Comparison of ENCODE assay signal across 8 mouse cellular contexts in the genomic region with DNA sequence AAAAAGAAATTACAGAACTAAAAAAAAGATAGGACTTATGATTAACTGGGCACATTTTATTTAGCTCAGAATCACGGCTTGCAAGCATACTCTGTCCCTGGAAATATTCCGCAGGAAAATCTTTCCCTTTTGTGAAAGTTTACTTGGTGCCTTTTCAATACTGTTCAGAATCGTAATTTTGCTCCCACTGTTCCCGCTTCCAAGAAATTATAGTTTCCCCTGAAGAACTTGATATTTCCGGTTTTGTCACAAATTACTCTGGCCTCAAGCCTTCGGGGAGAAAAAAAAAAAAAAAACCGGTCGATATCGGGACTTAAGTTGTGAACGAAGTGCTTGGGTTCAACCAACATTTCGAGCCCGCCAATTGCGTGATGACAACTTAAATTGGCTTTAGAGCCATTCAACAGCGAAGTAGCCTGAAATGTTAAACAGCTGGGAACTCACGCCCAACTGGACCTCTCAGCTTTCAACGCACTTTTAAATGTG.
DNase-seq lines count a peak whose midpoint lies in the region; ATAC-seq and TF ChIP-seq lines count a peak whose summit lies in the region.

No protein-coding gene starts in this region.

- no peak for TF ChIP-seq CTCF in ES-Bruce4 (IDR thresholded peaks at IDR 0.05; ENCODE audit: low read depth, low read length)
- TF ChIP-seq CTCF in lung, postnatal 0 days (IDR thresholded peaks at IDR 0.05): no peak

- no peaks in the 10 kb centered on the region for H3K4me1 ChIP-seq in ES-Bruce4 (ENCODE audit: control insufficient read depth, insufficient read depth, low read length)
- no peaks in the 10 kb centered on the region for H3K4me1 ChIP-seq in forebrain, embryonic 11.5 days (replicated peaks; ENCODE audit: control insufficient read depth, insufficient read depth, low read length)
- H3K4me1 ChIP-seq in intestine, embryonic 15.5 days (replicated peaks): no peaks in the 10 kb centered on the region
- no peaks in the 10 kb centered on the region for H3K4me1 ChIP-seq in lung, postnatal 0 days (ENCODE audit: insufficient read depth, low read depth, low read length)

- no peak for TF ChIP-seq EP300 in ES-Bruce4 (IDR thresholded peaks at IDR 0.05; ENCODE audit: insufficient read depth, low read depth, low read length)
- TF ChIP-seq EP300 in lung, postnatal 0 days (IDR thresholded peaks at IDR 0.05): no peak

- no peak for TF ChIP-seq POLR2A in ES-Bruce4 (IDR thresholded peaks at IDR 0.05; ENCODE audit: insufficient read depth, low read length)

- peak overlapping the region; percentile 69 for H3K4me2 ChIP-seq in forebrain, embryonic 11.5 days (ENCODE audit: low read depth, low read length, severe bottlenecking)
- H3K4me2 ChIP-seq in intestine, embryonic 15.5 days (replicated peaks): peak overlapping the region; percentile 53
- H3K4me2 ChIP-seq in lung, postnatal 0 days (replicated peaks; ENCODE audit: low read depth, low read length): peak overlapping the region; percentile 57

- under 1% methylated on average over 16 of the region's 16 CpGs for WGBS in forebrain, embryonic 11.5 days
- WGBS in intestine, embryonic 15.5 days: under 1% methylated on average over 16 of the region's 16 CpGs
- under 1% methylated on average over 16 of the region's 16 CpGs for WGBS in lung, postnatal 0 days

- H3K9ac ChIP-seq in ES-Bruce4 (ENCODE audit: low read depth, poor library complexity, severe bottlenecking): peak overlapping the region; percentile 12
- peak overlapping the region; percentile 48 for H3K9ac ChIP-seq in forebrain, embryonic 11.5 days (ENCODE audit: low read length)
- peak overlapping the region; percentile 47 for H3K9ac ChIP-seq in intestine, embryonic 15.5 days
- peak overlapping the region; percentile 41; the same call in 1 of the 2 replicates for H3K9ac ChIP-seq in lung, postnatal 0 days (replicated peaks; ENCODE audit: low read depth)

- peak overlapping the region; percentile 68 for H3K4me3 ChIP-seq in ES-Bruce4 (ENCODE audit: low read depth, low read length)
- peak overlapping the region; percentile 57 for H3K4me3 ChIP-seq in forebrain, embryonic 11.5 days (ENCODE audit: low read depth, low read length)
- H3K4me3 ChIP-seq in intestine, embryonic 15.5 days (replicated peaks): peak overlapping the region; percentile 48
- peak overlapping the region; percentile 57 for H3K4me3 ChIP-seq in lung, postnatal 0 days (ENCODE audit: low read depth, low read length)

- H3K36me3 ChIP-seq in ES-Bruce4 (ENCODE audit: control insufficient read depth, insufficient read depth, low read length, poor library complexity, severe bottlenecking): no peaks in the 10 kb centered on the region
- H3K36me3 ChIP-seq in forebrain, embryonic 11.5 days (ENCODE audit: control insufficient read depth, insufficient read depth, low read length): no peaks in the 10 kb centered on the region
- H3K36me3 ChIP-seq in intestine, embryonic 15.5 days: no peaks in the 10 kb centered on the region
- H3K36me3 ChIP-seq in lung, postnatal 0 days (ENCODE audit: insufficient read depth, low read length): no peaks in the 10 kb centered on the region

- no peak overlapping the region for H3K27ac ChIP-seq in ES-Bruce4 (ENCODE audit: insufficient read depth, low read length)
- no peak overlapping the region for H3K27ac ChIP-seq in forebrain, embryonic 11.5 days (ENCODE audit: low read depth, low read length)
- H3K27ac ChIP-seq in intestine, embryonic 15.5 days: peak overlapping the region; percentile 68
- H3K27ac ChIP-seq in lung, postnatal 0 days (ENCODE audit: low read length): no peak overlapping the region

- H3K27me3 ChIP-seq in ES-Bruce4 (ENCODE audit: control insufficient read depth, insufficient read depth, low read length, poor library complexity, severe bottlenecking): 0 out of 2 replicates have a peak, but pooled peaks cover 3% of the 10 kb centered on the region
- H3K27me3 ChIP-seq in forebrain, embryonic 11.5 days (ENCODE audit: control insufficient read depth, insufficient read depth, low read length): no peaks in the 10 kb centered on the region
- H3K27me3 ChIP-seq in intestine, embryonic 15.5 days (replicated peaks): no peaks in the 10 kb centered on the region
- H3K27me3 ChIP-seq in lung, postnatal 0 days (replicated peaks; ENCODE audit: insufficient read depth, low read length): no peaks in the 10 kb centered on the region

- no peak; the same call in 1 of the 2 replicates for ATAC-seq in forebrain, embryonic 11.5 days (replicated peaks; ENCODE audit: low FRiP score)
- peak; percentile 48 for ATAC-seq in intestine, embryonic 15.5 days
- ATAC-seq in lung, postnatal 0 days: no peak
- no peak for ATAC-seq in cerebellum, adult (ENCODE audit: insufficient number of reproducible peaks, low FRiP score, low TSS enrichment)

- no peaks in the 10 kb centered on the region; the same call in 1 of the 2 replicates for H3K9me3 ChIP-seq in ES-Bruce4 (replicated peaks; ENCODE audit: control insufficient read depth, insufficient read depth, low read length, poor library complexity, severe bottlenecking)
- no peaks in the 10 kb centered on the region for H3K9me3 ChIP-seq in forebrain, embryonic 11.5 days (ENCODE audit: control insufficient read depth, low read length)
- no peaks in the 10 kb centered on the region for H3K9me3 ChIP-seq in intestine, embryonic 15.5 days
- H3K9me3 ChIP-seq in lung, postnatal 0 days (ENCODE audit: low read length): no peaks in the 10 kb centered on the region

- peak; percentile 15 for DNase-seq in adrenal gland, postnatal 10 days
- no peak for DNase-seq in adrenal gland, adult 2 months
- no peak for DNase-seq in forebrain, embryonic 11.5 days (ENCODE audit: low spot score)
- peak; percentile 18 for DNase-seq in lung, postnatal 0 days (ENCODE audit: low spot score)
- peak; percentile 23 for DNase-seq in thymus, postnatal 4 days

Comparison
In these comparisons a context has a peak if more than half of its experiments do, and no peak if none do; other contexts are left out.
1. DNase-seq: peak in adrenal gland, postnatal 10 days (single experiment), lung, postnatal 0 days (single experiment) and thymus, postnatal 4 days (single experiment); none in adrenal gland, adult 2 months (single experiment) and forebrain, embryonic 11.5 days (single experiment).
2. Peak in every context shown above with its lines, with median percentiles within 50 percentile points of each other: H3K4me3 ChIP-seq, H3K9ac ChIP-seq and H3K4me2 ChIP-seq.